Mouse (Mus musculus): ENCODE results near the gene Cubn.

The Cubn gene

DNA sequence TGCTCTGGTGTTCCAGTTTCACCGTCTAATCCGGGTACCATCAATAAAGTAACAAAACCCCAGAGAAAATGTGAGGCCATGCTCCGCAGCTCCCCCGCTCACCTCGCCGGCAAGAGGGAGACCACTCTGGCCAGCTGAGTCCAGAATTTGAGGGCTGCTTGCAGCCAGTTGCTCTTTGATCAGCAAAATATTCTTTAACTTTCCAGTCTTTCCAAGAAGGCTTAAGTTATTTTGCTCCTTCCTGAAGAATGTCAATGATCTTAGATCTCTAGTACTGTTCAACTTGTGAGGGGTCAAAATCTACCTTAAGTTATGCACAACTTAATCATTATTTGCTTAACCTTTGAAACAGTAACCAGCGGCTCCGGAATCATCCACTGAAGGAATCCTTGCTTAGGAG, at the start of gene Cubn:
Gene Cubn (minus strand): TSS at position 80 of the 400 bp plus-strand sequence.
- no peak for DNase-seq

DNA sequence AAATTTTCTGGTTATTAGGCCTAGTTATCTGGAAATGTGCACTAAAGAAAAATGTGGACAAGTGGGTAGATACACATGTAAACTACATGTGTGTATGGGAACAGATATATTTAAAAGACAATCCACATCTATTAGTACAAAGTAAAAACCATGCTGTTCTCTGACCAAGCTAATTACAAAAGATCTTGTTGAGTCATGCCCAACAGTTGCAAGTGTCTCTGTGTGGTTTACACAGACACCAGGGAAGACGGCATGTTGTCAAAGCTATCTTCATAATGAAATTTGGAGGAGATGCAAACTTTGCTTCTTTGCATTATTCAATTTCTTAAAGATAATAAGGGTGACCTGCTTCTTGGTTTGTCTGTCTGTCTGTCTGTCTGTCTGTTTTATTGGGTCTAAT, 48.2 kb upstream of the Cubn start:
- no peak for DNase-seq

DNA sequence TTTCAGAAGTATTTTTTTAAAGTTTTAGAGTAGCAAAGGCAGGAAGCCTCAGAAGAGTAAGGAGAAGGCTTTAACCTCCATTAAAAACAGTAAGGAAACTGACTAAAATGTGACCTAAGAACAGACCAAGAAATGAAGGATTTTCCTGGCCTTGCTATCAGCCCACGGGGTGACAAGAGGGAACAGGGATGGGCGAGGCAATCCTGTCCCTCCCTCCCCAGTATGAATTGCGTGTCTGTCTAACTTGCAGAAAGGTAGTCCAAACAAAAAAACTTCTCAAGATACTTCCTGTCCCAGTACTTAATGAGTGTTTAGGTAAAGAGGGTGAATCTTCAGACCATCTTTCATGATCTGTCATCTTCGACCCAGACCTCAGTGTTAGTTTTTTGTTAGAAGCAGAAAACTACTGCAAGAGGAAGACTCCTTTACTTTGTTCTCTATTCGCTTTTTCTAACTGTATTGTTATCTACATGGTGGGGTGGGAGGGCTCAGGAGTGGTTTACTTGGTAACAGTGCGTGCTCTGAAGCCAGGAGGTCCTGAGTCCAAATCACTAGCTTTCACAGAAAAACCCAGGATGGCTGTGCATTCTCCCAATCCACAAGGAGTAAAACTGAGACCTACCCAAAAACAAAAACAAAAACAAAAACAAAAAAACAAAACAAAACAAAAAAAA, 47.2 kb upstream of the Cubn start:
- DNase-seq = no peak

DNA sequence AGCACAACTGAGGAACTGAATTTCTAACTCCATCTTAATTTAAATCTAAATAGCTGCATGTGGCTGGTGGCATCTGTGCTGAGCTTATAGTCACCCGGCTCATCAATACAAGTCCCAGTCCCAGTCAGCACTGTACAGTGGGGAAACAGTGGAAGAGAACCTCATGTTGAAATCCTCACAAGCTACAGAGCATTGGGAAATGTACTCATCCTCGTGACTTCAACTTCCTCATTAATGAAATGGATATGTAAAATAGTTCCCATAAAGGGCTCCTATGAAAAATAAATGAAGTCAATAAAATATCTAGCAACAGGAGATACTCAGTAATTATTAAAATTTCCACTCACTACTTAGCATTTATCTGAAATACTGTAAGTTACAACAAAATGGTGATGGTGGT, 46.6 kb upstream of the Cubn start:
- DNase-seq = no peak

DNA sequence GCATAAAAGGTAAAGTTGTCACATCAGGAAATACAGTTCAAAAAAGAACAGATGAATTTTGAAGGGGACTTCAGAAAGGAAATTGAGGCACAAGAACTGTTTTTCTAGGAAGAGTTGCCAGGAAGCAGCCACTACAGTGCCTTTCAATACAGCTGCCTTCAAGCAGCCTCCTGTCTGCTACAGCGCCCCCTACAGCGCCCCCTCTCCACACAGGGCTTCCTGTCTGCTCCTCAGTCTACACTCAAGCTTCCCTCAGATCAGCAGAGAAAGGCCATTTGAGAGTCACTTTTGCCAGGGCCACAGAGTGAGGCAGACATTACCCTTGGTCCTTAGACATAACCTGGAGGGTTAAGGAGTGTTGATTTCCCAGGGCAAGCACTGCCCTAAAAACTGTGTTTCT, 46.1 kb upstream of the Cubn start:
- DNase-seq = no peak

DNA sequence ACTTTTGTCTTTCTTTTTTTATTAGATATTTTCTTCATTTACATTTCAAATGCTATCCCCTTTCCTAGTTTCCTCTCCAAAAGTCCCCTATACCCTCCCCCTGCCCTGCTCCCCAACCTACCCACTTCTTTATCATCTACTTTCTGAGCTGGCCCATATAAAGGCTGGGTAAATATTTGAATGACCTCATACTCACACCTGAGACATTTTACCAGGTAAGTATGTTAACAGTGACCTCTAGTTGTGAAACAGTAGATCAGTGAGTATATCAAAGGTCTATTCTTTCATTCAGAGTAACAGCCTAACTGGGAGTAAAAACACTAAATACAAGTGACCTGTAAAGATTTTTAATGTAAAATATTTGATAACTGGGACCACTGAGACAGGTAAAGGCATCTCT, 45.1 kb upstream of the Cubn start:
- DNase-seq = no peak

DNA sequence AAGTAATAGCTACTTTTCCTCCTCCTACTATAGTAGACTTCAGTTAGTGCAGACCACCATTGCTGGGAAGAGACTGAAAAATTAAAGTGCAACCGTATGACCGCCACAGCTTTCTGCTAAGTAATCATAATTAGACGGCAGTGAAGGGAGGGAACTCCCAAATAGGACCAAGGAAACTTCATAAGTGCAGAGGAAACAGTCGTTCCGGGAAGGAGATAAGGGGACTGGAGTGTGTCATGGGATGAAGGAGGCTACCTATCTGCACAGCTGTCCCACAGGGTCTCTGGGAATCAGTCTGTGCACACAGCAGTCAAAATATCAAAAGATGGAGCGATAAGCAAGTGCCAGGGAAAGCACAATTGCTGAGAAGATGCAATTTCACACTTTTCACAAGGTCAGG, 39.0 kb upstream of the Cubn start:
- no peak for DNase-seq

DNA sequence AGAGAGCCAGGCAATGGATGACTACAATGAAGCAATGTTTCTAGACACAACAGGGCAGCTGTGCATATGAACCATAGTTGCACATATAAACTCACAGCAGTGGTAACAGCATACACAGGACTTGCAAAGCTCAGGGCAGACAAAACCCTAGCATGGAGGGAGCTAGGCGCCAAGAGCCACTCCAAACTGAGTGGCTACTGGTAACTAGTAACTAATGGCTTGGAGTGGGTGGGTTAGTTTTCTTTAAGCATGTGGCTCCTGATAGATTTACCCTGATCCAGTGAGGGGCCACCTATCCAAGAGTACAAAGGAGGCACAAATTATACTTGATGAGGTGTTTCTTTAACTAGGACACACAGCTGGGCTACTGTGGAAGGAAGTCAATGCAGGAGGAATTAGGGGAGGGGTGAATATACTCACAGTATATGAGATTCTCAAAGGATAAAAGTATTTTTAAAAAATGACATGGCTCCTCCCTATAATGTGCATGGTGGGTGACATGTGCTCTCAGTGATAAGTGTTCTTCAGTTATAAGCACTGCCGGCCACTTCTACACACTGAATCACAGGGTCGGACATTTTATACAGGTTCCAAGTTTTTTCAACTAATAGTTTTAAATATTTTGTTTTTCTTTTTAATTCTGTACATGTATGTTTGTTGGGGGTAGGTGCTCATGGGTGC, 37.8 kb upstream of the Cubn start:
- no peak for DNase-seq

DNA sequence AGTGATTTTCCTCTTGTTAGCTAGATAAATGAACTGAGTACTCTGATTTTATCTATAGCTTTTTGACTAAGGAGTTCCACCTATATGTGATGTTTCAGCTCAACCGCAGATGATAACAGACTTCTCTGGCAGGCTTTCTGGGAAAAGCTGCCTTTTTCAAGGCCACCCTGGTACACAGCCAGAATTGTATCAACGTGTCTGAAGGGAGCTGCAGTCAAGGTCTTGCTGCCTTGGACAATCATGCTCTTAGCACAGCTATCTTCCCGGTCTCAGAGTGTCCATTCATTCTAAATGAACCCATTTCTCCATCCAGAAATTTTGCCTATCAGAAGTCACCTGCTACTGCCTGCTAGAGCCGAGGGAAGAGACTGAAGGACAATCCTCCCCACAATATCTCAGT, 35.9 kb upstream of the Cubn start:
- no peak for DNase-seq

DNA sequence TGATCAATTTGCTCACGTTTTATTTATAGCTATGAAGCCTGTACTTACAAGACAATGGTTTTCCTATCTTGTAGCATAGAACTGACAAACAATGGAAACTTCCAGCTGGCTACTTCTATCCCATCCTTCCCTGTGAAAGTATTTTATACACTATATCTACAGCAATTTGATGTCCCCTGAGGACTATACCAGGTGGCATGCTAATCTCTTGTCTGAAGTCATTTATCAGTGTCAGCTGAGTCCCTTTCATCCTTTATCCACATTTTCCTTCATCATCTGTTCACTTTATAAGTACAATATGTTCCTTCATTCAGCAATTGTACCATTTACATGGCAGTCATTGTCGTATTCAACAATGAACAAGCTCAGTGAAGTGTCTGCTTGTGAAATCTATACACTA, 35.5 kb upstream of the Cubn start:
- DNase-seq = no peak

DNA sequence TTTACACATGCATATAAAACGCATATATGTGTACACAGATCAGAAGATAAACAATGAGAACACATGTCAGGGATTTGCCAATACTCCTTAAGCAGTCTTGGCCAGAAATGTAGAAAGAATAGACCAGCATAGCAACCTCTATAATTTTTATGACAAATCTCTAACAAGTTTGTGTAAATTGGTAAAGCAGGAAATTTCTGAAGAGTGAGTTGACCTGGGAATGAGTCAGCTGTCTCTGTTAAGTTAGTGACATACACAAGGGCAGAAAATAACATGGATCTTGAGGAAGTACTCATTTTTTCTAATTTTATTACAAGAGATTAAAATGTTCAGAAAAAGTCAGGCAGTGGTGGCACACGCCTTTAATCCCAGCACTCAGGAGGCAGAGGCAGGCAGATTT, 34.6 kb upstream of the Cubn start:
- DNase-seq = no peak

DNA sequence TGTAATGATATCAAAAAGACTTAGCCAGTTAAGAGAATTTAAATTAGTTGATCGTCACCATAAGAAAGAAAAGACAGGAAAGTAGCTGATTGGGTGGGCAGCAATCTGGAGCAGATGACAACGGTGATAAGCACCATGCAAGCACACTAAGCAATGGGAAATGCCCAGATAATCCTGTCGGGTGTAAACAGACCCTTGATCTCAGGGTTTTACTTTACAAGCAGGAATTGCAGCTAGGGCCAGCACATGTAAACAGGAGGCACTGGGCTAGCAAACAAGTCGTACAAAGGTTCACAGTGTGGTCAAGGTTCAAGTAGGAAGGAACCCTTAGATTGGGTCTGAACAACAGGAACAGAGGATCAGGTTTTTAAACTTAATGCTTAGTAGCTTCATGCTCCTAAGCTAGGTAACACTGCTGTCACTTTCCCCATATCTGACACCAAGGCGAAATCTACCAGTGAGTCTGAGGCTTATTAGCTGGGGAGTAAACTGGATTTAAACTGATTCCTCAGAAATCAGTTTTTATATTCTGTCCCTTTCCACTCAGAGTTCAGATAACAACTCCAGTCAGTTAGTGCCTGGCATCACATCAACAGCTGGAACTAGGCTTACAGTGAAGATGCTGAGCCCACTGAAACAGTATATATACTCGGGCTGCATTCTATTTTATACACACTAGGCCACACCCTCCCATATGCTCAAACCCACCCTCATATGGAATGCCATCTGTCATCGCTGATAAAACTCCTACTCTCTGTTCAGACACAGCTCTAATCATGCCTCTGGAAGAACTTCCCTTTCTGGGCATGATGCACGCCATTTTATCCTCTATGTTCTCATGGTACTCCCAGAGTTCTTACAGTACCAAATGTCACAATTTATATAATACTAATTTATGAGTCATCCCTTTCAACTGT, 32.2 kb upstream of the Cubn start:
- DNase-seq = peak; percentile 12

DNA sequence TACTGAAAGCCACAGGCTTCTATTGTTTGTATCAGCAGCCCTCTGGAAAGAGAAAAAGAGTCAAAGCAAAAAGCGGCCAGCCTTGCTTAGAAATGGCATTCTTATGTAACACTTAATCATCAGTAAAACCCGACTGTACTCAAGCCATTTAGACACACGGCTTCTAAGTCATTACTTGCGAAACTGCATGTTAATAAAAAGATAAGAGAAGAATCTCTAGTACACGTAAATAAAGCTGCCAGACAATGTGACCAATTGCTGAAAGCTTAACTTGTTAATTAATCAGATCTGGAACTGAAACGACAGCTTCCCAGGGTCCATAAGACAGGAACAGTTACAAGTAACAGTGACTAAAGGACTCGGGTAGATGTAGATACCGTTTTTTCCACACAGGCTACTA, 30.5 kb upstream of the Cubn start:
- no peak for DNase-seq

DNA sequence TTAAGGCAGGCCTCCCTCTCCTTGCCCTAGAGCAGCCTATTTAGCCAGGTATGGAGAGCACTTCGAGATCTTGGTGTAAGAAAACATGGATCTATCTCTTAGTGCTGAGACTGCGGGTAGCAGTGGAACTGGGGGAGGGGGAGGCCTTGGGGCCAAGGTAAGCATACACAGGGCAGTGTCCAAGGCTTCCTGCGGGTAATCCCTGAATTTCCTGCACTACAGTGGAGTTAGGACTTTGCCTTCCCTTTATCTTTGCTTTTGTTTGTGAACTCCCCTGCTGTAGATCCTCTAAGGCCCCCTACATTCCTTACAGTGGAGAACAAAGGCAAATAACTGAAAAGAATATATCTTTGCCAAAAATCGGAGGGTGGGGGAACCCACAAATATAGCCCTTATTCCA, 23.3 kb upstream of the Cubn start:
- DNase-seq = no peak

DNA sequence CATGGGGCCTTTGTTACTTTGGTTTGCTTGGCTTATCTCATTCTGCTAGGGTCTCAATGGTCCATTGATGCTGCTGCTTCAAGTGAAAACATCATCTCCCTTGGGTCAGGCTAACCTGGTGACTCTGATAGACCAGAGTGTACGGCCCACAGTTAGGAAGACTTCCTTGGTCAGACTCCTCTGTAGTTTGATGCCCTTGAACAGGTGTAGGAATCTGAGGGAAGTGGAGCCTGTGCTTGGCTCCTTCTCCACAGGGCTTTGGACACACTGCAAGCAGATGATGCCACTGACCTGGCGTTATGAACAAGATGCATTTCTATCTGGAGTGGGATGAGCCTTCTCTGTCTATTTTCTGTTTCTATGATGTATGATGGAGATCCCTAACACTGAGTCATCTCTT, 11.1 kb upstream of the Cubn start:
- DNase-seq = no peak

DNA sequence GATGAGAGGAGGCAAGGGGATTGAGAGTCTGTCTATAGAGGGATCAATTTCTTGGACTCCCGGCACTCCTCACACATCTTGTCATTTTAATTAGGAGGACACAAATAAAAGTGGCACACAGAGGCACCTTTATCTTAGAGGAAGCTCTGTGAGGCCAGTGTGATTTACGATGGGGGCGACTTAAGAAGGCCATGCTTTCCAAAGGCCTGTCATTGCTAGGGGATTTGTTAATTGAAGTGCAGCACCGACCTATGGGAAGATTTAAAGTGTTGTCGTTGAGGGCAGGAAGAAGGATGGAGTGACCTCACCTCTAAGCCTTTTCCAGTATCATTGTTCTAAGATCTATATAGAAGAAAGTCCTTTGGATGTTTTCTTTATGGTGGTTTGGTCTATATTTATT, 9.9 kb upstream of the Cubn start:
- DNase-seq = no peak

DNA sequence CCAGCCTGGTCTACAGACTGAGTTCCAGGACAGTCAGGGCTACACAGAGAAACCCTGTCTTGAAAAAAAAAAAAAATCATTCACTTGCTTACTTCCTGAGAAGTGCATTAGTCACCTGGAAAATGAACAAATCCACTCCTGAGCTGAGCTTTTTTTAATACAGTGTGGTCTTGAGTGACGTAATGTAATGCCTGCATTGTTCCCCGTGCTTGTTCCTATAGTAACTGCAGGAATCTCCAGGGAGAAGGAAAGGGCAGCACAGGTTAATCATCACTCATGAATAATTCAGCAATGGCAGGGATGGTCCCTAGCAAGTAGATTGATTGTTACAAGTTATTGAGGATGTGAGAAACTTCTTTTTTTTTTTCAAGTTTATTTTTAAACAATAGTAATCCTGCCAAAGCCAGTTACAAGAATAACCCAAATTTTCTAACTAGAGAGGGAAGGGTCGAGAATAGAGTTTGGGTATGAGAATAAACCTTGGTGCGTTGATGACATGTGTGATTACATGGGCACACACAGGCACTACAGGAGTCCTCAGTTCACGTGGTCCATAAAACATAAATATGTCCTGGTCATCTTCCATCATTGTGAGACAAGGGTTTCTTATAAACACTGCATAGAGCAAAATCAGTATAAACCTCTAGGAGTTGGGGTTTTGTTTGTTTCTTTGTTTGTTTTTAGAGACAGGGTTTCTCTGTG, 8.8 kb upstream of the Cubn start:
- DNase-seq = no peak

DNA sequence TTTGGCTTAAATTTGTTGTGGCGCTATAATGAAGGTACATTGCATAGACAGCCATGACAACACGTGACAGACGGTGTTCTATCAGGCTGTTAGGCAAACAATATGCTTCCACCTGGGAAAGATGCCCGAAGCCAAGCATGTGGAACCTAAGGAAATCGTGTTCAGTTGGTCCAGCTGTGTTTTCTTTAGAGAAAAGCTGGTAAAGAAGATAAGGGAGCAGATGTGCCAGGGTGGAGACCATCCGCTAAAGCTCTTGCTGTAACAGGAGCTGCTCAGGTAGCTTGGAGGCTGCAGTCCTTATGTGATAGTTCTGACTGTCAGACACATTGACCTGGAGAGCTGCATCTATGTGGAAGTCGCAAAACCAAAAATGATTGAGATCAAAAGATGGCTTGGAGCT, 7.6 kb upstream of the Cubn start:
- DNase-seq = no peak

DNA sequence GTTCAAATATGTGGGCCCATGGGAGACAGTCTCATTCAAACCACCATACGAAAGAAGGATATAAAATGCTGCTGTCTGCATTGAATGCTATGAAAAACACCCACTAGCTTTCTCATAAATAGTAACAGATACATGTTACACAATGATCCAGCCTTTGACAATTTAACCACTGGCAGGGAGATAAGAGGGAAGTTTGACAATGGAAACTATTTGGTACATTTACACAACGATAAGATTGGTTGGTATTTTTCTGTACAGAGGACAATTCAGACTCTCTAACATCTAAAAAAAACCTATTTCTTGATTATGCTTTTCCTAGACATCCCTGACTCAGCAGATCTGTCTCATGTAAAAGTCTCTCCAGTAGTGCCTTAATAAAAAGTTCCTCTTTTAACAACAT, 4.5 kb upstream of the Cubn start:
- no peak for DNase-seq

DNA sequence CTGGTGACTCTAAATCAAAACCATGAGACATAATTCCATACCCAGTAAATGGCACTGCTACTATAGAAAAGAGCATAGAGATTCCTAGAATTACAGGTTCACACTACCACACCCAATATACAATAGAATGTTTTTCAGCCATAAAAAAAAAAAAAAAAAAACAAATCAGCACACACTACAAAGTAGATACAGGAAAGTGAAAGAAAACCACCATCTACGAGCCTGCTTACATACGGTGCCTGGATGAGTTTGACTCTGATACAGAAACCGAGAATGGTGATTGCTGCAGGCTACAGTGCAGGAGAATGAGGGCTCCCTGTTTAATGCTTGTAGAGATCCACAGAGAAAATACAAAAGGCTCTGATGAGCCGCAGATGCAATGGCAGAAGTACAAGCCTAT, 1.3 kb upstream of the Cubn start:
- DNase-seq = no peak

DNA sequence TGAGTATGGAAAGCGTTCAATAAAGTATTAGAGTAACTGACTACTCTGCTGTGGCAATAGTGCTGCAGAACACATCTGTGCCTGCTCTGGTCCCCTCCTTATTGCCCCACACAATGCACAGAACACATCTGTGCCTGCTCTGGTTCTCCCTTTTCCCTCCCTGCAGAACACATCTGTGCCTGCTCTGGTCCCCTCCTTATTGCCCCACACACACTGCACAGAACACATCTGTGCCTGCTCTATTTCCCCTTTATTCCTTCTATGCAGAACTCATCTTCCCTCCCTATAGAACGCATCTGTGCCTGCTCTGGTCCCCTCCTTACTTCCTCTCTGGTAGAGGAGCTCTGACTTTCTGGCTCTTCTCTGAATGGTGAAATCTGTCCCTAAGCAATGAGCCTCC, 1.1 kb downstream of the Cubn start:
- no peak for DNase-seq

DNA sequence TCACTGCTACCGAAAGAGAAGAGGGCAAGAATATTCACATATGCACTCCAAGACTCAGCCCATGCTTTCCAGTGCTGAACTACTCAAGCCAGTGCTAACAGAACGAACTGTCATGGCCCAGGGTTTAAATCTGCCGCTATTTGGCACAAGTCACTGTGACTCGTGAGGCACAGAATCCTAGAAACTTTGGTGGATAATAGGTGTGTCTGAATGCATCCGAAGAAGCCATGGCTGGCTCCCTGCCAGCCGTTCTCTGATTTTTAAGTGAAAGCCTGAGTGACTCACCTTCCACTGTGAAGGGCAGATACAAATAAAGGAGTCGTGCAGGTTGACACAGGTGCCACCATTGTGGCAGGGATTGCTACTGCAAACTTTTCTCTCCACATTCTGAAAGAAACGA, 5.1 kb downstream of the Cubn start:
- no peak for DNase-seq

DNA sequence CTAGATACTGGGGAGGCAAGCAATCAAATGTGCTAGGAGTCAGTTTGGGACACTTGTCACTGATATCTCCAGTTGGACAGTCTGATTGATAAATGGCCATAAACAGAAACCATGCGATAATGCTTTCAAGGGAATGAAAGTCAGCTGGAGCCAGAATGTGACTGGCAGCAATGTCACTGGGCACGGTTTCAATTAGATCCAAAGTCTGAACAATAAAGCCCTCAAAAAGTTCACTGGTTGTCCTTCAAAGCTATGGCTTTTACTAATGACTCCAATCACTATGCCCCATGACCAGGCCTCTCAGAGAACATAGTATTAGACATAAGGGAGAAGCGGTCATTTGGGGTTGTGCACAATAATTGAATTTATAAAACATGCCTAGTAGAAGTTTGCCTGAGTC, 7.0 kb downstream of the Cubn start:
- no peak for DNase-seq
